Comparison of ENCODE assay signal across 19 mouse cellular contexts in genomic region chr5:144274904-144275303, GRCm38 (mm10). TPM values are rescaled to one million over a fixed set of nuclear protein-coding genes. Genes with fewer than 3 reads are reported as not detected.
DNase-seq lines count a peak whose midpoint lies in the region; ATAC-seq and TF ChIP-seq lines count a peak whose summit lies in the region.
"Had no signal": no experiment of that assay in that cellular context is flagged by ENCODE, and none has a peak within 500 bp of the region (broad histone marks: within the 10 kb centered on the region; RNA-seq: fewer than 3 reads in every experiment).

No protein-coding gene starts in this region.

- peaks cover 13% of the 10 kb centered on the region for H3K4me1 ChIP-seq in heart, embryonic 16.5 days (ENCODE audit: control insufficient read depth, insufficient read depth, low read length)
- no peaks in the 10 kb centered on the region for H3K4me1 ChIP-seq in kidney, postnatal 0 days (replicated peaks; ENCODE audit: insufficient read depth, low read length)
- H3K4me1 ChIP-seq in midbrain, embryonic 10.5 days: peaks cover 15% of the 10 kb centered on the region
- H3K4me1 ChIP-seq in midbrain, embryonic 15.5 days: no peaks in the 10 kb centered on the region
- H3K4me1 ChIP-seq: hindbrain, embryonic 12.5 days; limb, embryonic 10.5 days had no signal

- no peak overlapping the region for H3K9ac ChIP-seq in heart, embryonic 16.5 days (ENCODE audit: low read length)
- H3K9ac ChIP-seq in kidney, postnatal 0 days (ENCODE audit: low read depth, low read length): no peak overlapping the region
- H3K9ac ChIP-seq in midbrain, embryonic 15.5 days: no peak overlapping the region
- H3K9ac ChIP-seq: hindbrain, embryonic 12.5 days; intestine, embryonic 15.5 days; liver, postnatal 0 days had no signal

- H3K4me2 ChIP-seq in heart, embryonic 16.5 days (ENCODE audit: low read depth, low read length): no peak overlapping the region
- H3K4me2 ChIP-seq in kidney, postnatal 0 days (ENCODE audit: low read length): no peak overlapping the region
- no peak overlapping the region for H3K4me2 ChIP-seq in midbrain, embryonic 15.5 days
- H3K4me2 ChIP-seq: hindbrain, embryonic 12.5 days; intestine, embryonic 15.5 days had no signal

- DNase-seq in gastrocnemius, adult 18-20 months (ENCODE audit: low spot score): peak; percentile 13
- no peak for DNase-seq in gastrocnemius, postnatal 10 days
- no peak for DNase-seq in heart, adult 8-10 months (ENCODE audit: low spot score)
- DNase-seq in kidney, postnatal 0 days (ENCODE audit: low spot score): no peak
- no peak for DNase-seq in kidney, postnatal 14 days
- DNase-seq in midbrain, embryonic 10.5 days (ENCODE audit: low spot score): no peak
- DNase-seq: adrenal gland, postnatal 14 days; cerebellum, adult 9-11 months; liver, postnatal 0 days; thymus, postnatal 14 days had no signal

- H3K27ac ChIP-seq in heart, embryonic 16.5 days (ENCODE audit: low read length): peak overlapping the region; percentile 54
- H3K27ac ChIP-seq in kidney, postnatal 0 days: peak overlapping the region; percentile 31; the same call in 1 of the 2 replicates
- H3K27ac ChIP-seq in midbrain, embryonic 10.5 days (replicated peaks): peak overlapping the region; percentile 42
- H3K27ac ChIP-seq in midbrain, embryonic 15.5 days: no peak overlapping the region
- H3K27ac ChIP-seq: heart, embryonic 10.5 days; hindbrain, embryonic 12.5 days; intestine, embryonic 15.5 days; limb, embryonic 10.5 days had no signal

- H3K4me3 ChIP-seq in heart, embryonic 16.5 days (ENCODE audit: low read length): no peak overlapping the region
- H3K4me3 ChIP-seq in kidney, postnatal 0 days (replicated peaks; ENCODE audit: low read depth, low read length): no peak overlapping the region
- no peak overlapping the region for H3K4me3 ChIP-seq in midbrain, embryonic 10.5 days
- no peak overlapping the region for H3K4me3 ChIP-seq in midbrain, embryonic 15.5 days
- H3K4me3 ChIP-seq: heart, embryonic 10.5 days; hindbrain, embryonic 12.5 days; intestine, embryonic 15.5 days; limb, embryonic 10.5 days had no signal

- peaks cover 6% of the 10 kb centered on the region; the same call in 1 of the 2 replicates for H3K36me3 ChIP-seq in heart, embryonic 16.5 days (ENCODE audit: control insufficient read depth, insufficient read depth)
- H3K36me3 ChIP-seq in kidney, postnatal 0 days (ENCODE audit: insufficient read depth, low read length): peaks cover 6% of the 10 kb centered on the region; the same call in 1 of the 2 replicates
- H3K36me3 ChIP-seq in midbrain, embryonic 10.5 days: peaks cover 34% of the 10 kb centered on the region
- H3K36me3 ChIP-seq in midbrain, embryonic 15.5 days (replicated peaks): no peaks in the 10 kb centered on the region

- ATAC-seq in heart, embryonic 16.5 days (replicated peaks; ENCODE audit: extremely low read depth, insufficient read depth, low FRiP score): no peak
- ATAC-seq in kidney, postnatal 0 days (replicated peaks; ENCODE audit: low FRiP score, low read depth): no peak
- no peak for ATAC-seq in midbrain, embryonic 15.5 days (replicated peaks)
- ATAC-seq: CD4-positive, CD25-positive, alpha-beta regulatory T cell, adult 4 months; forebrain, embryonic 14.5 days; intestine, embryonic 15.5 days; liver, postnatal 0 days; Patski had no signal

- no peak for TF ChIP-seq CTCF in kidney, postnatal 0 days (IDR thresholded peaks at IDR 0.05; ENCODE audit: low read depth)

- WGBS in heart, embryonic 16.5 days: 74% methylated on average over 6 of the region's 6 CpGs
- WGBS in kidney, postnatal 0 days: 68% methylated on average over 6 of the region's 6 CpGs
- 67% methylated on average over 6 of the region's 6 CpGs for WGBS in midbrain, embryonic 10.5 days
- WGBS in midbrain, embryonic 15.5 days: 55% methylated on average over 6 of the region's 6 CpGs

- no peaks in the 10 kb centered on the region for H3K9me3 ChIP-seq in heart, embryonic 16.5 days (replicated peaks; ENCODE audit: control insufficient read depth, low read length)
- no peaks in the 10 kb centered on the region for H3K9me3 ChIP-seq in kidney, postnatal 0 days (replicated peaks; ENCODE audit: low read length)
- no peaks in the 10 kb centered on the region for H3K9me3 ChIP-seq in midbrain, embryonic 10.5 days (replicated peaks)
- H3K9me3 ChIP-seq in midbrain, embryonic 15.5 days: no peaks in the 10 kb centered on the region
- H3K9me3 ChIP-seq: heart, embryonic 10.5 days; hindbrain, embryonic 12.5 days; intestine, embryonic 15.5 days; limb, embryonic 10.5 days had no signal

- H3K27me3 ChIP-seq in heart, embryonic 16.5 days (ENCODE audit: control insufficient read depth, insufficient read depth, low read length): no peaks in the 10 kb centered on the region
- no peaks in the 10 kb centered on the region for H3K27me3 ChIP-seq in kidney, postnatal 0 days (ENCODE audit: insufficient read depth, low read length)
- no peaks in the 10 kb centered on the region for H3K27me3 ChIP-seq in midbrain, embryonic 10.5 days (ENCODE audit: low read depth, poor library complexity, severe bottlenecking)
- no peaks in the 10 kb centered on the region for H3K27me3 ChIP-seq in midbrain, embryonic 15.5 days (replicated peaks)
- H3K27me3 ChIP-seq: hindbrain, embryonic 12.5 days; intestine, embryonic 15.5 days; Patski had no signal

RNA-seq across cellular contexts. Expression of gene Bri3, which starts 30.7 kb away (rescaled TPM):
- 10 to 100 TPM; 39.4 to 45.3 TPM for total RNA-seq in gastrocnemius, adult 18-20 months (2021)
- 10 to 100 TPM; 44.2 to 48.4 TPM for total RNA-seq in gastrocnemius, postnatal 10 days (2021)
- polyA plus RNA-seq in heart, embryonic 16.5 days (2015; fragmentation: Nextera tagmentation; extraction: Ambion mirVana): 144 and 169 TPM in 2 replicates
- 100 to 1,000 TPM; 148 to 170 (median 156) TPM for total RNA-seq in heart, adult 8-10 months (2022)
- polyA plus RNA-seq in kidney, postnatal 0 days (2015; fragmentation: Nextera tagmentation; extraction: Ambion mirVana): 205 and 224 TPM in 2 replicates
- 116 and 117 TPM in 2 replicates for polyA plus RNA-seq in midbrain, embryonic 10.5 days (2016; fragmentation: Nextera tagmentation; extraction: Ambion mirVana)
- 108 and 113 TPM in 2 replicates for polyA plus RNA-seq in midbrain, embryonic 15.5 days (2015; fragmentation: Nextera tagmentation; extraction: Ambion mirVana)

RNA-seq across cellular contexts. Expression of gene Tecpr1, which starts 51.5 kb away (rescaled TPM):
- 10 to 100 TPM; 14.1 to 16.0 TPM for total RNA-seq in gastrocnemius, adult 18-20 months (2021)
- 10 to 100 TPM; 17.8 to 21.3 TPM for total RNA-seq in gastrocnemius, postnatal 10 days (2021)
- 18.3 and 19.7 TPM in 2 replicates for polyA plus RNA-seq in heart, embryonic 16.5 days (2015; fragmentation: Nextera tagmentation; extraction: Ambion mirVana)
- 10 to 100 TPM; 25.2 to 33.4 (median 28.5) TPM for total RNA-seq in heart, adult 8-10 months (2022)
- polyA plus RNA-seq in kidney, postnatal 0 days (2015; fragmentation: Nextera tagmentation; extraction: Ambion mirVana): 15.3 and 17.4 TPM in 2 replicates
- 21.7 and 27.7 TPM in 2 replicates for polyA plus RNA-seq in midbrain, embryonic 10.5 days (2016; fragmentation: Nextera tagmentation; extraction: Ambion mirVana)
- polyA plus RNA-seq in midbrain, embryonic 15.5 days (2015; fragmentation: Nextera tagmentation; extraction: Ambion mirVana): 53.6 and 56.0 TPM in 2 replicates
